Mouse (Mus musculus): ENCODE measurements around the gene Rasgef1c. TPM values are rescaled to one million over a fixed set of nuclear protein-coding genes. Genes with fewer than 3 reads are reported as not detected.
A peak's percentile ranks its signal among the peaks of the same experiment; 100 is the strongest.

The Rasgef1c gene
- polyA plus RNA-seq (2014; fragmentation: Nextera tagmentation; extraction: Ambion mirVana): 4.5 and 4.6 TPM in 2 replicates

DNA sequence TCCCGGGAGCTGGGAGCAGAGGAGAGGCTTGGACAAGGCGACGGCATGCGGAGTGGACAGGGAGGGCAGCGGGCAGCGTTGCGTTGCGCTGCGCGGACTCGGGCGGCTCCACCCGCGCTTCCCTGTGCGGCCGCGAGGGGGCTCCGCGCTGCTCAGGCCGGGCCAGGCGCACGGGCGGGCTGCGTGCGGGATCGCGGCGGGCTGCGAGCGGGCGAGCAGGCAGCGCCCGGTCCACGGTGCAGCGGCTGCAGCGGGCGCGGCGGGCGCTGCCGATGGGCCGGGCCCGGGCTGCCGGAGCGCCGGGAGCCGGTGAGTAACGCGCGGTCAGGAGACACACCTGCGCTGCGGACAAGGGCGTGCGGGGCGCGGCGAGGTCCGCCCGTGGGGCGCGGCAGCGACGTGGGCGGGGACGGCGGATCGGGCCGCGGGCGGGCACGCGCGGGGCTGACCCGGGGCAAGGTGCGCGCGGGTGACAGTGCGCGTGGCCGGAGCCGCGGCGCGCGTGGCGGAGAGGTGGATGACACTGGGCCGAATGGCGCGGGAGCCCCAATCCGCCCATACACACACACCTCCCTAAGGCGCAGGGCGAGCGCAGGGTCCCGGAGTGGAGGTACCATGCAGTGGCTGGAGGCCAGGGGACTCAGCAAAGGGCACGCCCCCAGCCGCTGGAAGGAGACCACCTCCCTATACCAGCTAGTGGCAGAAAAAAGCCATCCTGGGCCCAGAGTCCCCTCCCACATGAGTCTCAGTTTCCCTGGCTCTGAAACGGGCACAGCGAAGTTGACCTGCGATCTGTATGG is at the start of gene Rasgef1c:
Rasgef1c (plus strand) TSS at position 177 of the 800 bp plus-strand sequence.
- H3K4me2 ChIP-seq (replicated peaks; ENCODE audit: low read depth, low read length): peak within 1 kb of the TSS; percentile 100
- H3K4me3 ChIP-seq (ENCODE audit: low read depth, low read length): peak within 1 kb of the TSS; percentile 54
- peaks cover 18% of the 10 kb centered on the region for H3K27me3 ChIP-seq (ENCODE audit: control insufficient read depth, insufficient read depth, low read length)
- DNase-seq (ENCODE audit: low spot score): peak; percentile 88
- no peak within 1 kb of the TSS for H3K27ac ChIP-seq (ENCODE audit: low read depth, low read length)
- peak; percentile 88 for ATAC-seq (ENCODE audit: low FRiP score)
- H3K9ac ChIP-seq (ENCODE audit: low read depth, low read length): peak within 1 kb of the TSS; percentile 58
- no peaks in the 10 kb centered on the region for H3K36me3 ChIP-seq (ENCODE audit: control insufficient read depth, insufficient read depth, low read length)
- 4% methylated on average over 77 of the region's 99 CpGs for WGBS
- peaks cover 5% of the 10 kb centered on the region for H3K4me1 ChIP-seq (replicated peaks; ENCODE audit: control insufficient read depth, insufficient read depth, low read length)
- no peaks in the 10 kb centered on the region for H3K9me3 ChIP-seq (ENCODE audit: control insufficient read depth, low read length)

DNA sequence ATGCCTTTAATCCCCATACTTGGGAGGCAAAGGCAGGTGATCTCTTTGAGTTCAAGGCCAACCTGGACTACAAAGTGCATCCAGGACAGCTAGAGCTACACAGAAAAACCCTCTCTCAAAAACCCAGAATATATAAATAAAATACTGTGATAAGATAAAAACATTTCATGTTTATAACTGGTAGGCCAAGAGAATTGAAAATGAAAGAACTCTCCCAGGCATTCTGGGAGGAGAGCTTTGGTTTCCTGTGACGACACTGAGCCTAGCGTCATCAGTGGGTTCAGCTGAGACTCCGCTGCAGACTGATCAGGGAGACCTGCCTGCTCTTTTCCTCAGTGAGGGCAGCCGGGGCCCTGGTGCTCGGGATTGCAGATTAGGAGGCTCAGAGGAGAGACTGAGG is 46.5 kb upstream of the Rasgef1c start:
- Histone ChIP-seq H3K4me1 (replicated peaks; ENCODE audit: control insufficient read depth, insufficient read depth, low read length) (no peaks in the 10 kb centered on the region), H3K9me3 (ENCODE audit: control insufficient read depth, low read length) (no peaks in the 10 kb centered on the region), H3K4me3 (ENCODE audit: low read depth, low read length) (no peak overlapping the region), H3K36me3 (ENCODE audit: control insufficient read depth, insufficient read depth, low read length) (no peaks in the 10 kb centered on the region), H3K27me3 (ENCODE audit: control insufficient read depth, insufficient read depth, low read length) (no peaks in the 10 kb centered on the region), H3K9ac (ENCODE audit: low read depth, low read length) (no peak overlapping the region), H3K27ac (ENCODE audit: low read depth, low read length) (no peak overlapping the region), H3K4me2 (replicated peaks; ENCODE audit: low read depth, low read length) (no peak overlapping the region)
- ATAC-seq (ENCODE audit: low FRiP score) (no peak), DNase-seq (ENCODE audit: low spot score) (no peak)
- WGBS: 87% methylated on average over 5 of the region's 5 CpGs

DNA sequence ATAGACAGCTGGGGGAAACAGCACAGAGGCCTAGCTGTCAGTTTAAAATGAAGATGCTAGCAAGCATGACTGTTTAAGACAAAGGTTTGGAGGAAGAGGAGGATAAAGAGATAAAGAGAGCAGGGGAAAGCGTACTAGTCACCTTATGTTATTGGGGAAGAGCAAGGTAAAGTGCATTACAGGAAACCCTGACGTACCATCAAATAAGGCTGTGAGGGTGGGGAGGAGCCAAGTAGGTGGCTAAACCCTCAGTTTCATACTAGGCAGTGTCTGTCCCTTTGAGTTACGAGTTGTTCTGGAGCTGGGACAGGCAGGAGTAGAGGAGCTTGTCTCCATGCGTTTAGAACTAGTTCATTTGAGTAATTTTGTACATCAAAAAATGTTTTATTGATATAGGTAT is 40.5 kb upstream of the Rasgef1c start:
- WGBS: 91% methylated on average over 4 of the region's 4 CpGs
- DNase-seq (ENCODE audit: low spot score): no peak
- Histone ChIP-seq H3K27me3 (ENCODE audit: control insufficient read depth, insufficient read depth, low read length) (no peaks in the 10 kb centered on the region), H3K4me2 (replicated peaks; ENCODE audit: low read depth, low read length) (no peak overlapping the region), H3K27ac (ENCODE audit: low read depth, low read length) (no peak overlapping the region), H3K4me1 (replicated peaks; ENCODE audit: control insufficient read depth, insufficient read depth, low read length) (no peaks in the 10 kb centered on the region), H3K36me3 (ENCODE audit: control insufficient read depth, insufficient read depth, low read length) (no peaks in the 10 kb centered on the region), H3K9me3 (ENCODE audit: control insufficient read depth, low read length) (no peaks in the 10 kb centered on the region), H3K9ac (ENCODE audit: low read depth, low read length) (no peak overlapping the region), H3K4me3 (ENCODE audit: low read depth, low read length) (no peak overlapping the region)
- no peak for ATAC-seq (ENCODE audit: low FRiP score)

DNA sequence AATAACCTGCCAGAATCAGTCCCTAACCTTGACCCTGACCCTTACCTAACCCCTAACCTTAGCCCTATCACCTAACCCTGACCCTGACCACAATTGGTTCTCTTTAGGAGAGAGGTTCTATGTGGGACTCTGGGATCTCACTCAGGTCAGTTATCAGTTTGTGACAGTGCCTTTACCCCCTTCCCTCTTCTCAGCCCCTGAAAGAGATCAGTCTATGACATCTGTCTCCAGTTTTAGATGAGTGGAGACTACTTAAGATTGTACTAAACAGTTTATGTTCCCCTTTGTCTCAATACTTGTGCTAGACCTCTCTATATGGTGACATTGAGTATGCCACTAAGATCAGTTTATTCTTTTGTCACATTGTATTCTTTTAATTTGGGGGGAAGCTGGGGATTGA is 37.7 kb upstream of the Rasgef1c start:
- DNase-seq (ENCODE audit: low spot score) (no peak), ATAC-seq (ENCODE audit: low FRiP score) (no peak)
- H3K4me3 ChIP-seq (ENCODE audit: low read depth, low read length): no peak overlapping the region
- H3K9me3 ChIP-seq (ENCODE audit: control insufficient read depth, low read length): no peaks in the 10 kb centered on the region
- no peak overlapping the region for H3K27ac ChIP-seq (ENCODE audit: low read depth, low read length)
- no peak overlapping the region for H3K4me2 ChIP-seq (replicated peaks; ENCODE audit: low read depth, low read length)
- H3K4me1 ChIP-seq (replicated peaks; ENCODE audit: control insufficient read depth, insufficient read depth, low read length): no peaks in the 10 kb centered on the region
- no peaks in the 10 kb centered on the region for H3K27me3 ChIP-seq (ENCODE audit: control insufficient read depth, insufficient read depth, low read length)
- no peaks in the 10 kb centered on the region; the same call in 1 of the 2 replicates for H3K36me3 ChIP-seq (ENCODE audit: control insufficient read depth, insufficient read depth, low read length)
- no peak overlapping the region for H3K9ac ChIP-seq (ENCODE audit: low read depth, low read length)

DNA sequence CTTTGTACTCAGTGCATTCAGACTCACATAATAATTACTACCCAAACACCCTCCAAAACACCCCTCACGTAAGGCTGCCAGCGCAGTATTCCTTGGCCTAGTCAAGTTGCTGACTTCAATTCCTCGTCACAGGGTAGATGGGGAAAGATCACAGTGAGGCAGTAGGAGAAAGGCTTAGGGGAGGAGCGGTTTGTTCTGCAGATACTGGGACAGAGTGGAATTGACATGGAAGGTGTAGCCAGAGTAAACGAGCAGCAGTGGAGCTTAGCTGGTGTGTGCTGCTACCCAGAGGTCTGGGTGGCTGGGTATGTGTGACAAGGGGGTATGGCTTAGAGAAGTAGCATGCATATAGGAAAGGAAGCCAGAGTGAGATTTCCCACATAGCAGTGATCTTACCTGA is 34.3 kb upstream of the Rasgef1c start:
- DNase-seq (ENCODE audit: low spot score): no peak
- H3K27me3 ChIP-seq (ENCODE audit: control insufficient read depth, insufficient read depth, low read length): no peaks in the 10 kb centered on the region
- H3K9ac ChIP-seq (ENCODE audit: low read depth, low read length): no peak overlapping the region
- ATAC-seq (ENCODE audit: low FRiP score): no peak
- no peaks in the 10 kb centered on the region for H3K4me1 ChIP-seq (replicated peaks; ENCODE audit: control insufficient read depth, insufficient read depth, low read length)
- 89% methylated on average over 5 of the region's 5 CpGs for WGBS
- H3K36me3 ChIP-seq (ENCODE audit: control insufficient read depth, insufficient read depth, low read length): no peaks in the 10 kb centered on the region; the same call in 1 of the 2 replicates
- no peak overlapping the region for H3K27ac ChIP-seq (ENCODE audit: low read depth, low read length)
- H3K9me3 ChIP-seq (ENCODE audit: control insufficient read depth, low read length): no peaks in the 10 kb centered on the region
- H3K4me3 ChIP-seq (ENCODE audit: low read depth, low read length): no peak overlapping the region
- H3K4me2 ChIP-seq (replicated peaks; ENCODE audit: low read depth, low read length): no peak overlapping the region

DNA sequence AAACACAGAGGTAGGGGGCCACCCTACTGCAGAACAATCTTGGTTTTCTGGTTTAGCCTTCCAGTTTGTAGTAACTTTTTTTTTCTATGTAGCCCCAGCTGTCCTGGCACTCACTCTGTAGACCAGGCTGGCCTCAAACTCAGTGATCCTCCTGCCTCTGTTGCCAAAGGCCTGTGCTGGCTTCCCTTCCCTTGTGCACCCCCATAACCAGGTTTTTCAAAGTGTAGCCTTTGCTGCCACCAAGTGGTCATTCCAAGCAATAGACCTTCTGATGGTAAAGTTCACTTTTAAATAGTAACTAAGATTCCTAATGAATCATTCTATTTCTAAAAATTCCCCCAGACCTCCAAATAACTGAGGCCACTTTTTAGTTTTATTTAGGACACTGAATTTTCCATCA is 31.9 kb upstream of the Rasgef1c start:
- Histone ChIP-seq H3K27me3 (ENCODE audit: control insufficient read depth, insufficient read depth, low read length) (no peaks in the 10 kb centered on the region), H3K27ac (ENCODE audit: low read depth, low read length) (no peak overlapping the region), H3K4me1 (replicated peaks; ENCODE audit: control insufficient read depth, insufficient read depth, low read length) (no peaks in the 10 kb centered on the region), H3K4me2 (replicated peaks; ENCODE audit: low read depth, low read length) (no peak overlapping the region), H3K9ac (ENCODE audit: low read depth, low read length) (no peak overlapping the region), H3K4me3 (ENCODE audit: low read depth, low read length) (no peak overlapping the region), H3K9me3 (ENCODE audit: control insufficient read depth, low read length) (no peaks in the 10 kb centered on the region), H3K36me3 (ENCODE audit: control insufficient read depth, insufficient read depth, low read length) (no peaks in the 10 kb centered on the region; the same call in 1 of the 2 replicates)
- DNase-seq (ENCODE audit: low spot score) (peak; percentile 69), ATAC-seq (ENCODE audit: low FRiP score) (no peak)

DNA sequence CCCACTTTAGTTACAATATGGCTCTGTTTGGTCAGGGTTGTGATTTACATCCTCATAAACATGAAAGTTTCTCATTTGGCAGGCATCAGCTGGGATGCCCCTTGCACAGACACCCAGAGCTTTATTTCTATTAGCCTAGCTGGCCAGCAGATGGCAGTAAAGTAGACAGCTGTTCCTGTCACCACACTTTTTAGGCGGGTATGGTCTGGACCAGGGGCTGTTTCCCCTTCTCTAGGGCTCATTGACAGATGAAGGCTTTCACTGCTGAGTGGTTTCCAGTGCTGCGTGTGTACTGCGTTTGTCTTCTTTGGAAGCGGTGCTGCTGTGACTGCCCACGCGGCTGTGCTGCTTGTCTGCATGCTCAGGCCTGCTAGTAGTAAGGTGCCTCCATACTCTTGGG is 29.7 kb upstream of the Rasgef1c start:
- Histone ChIP-seq H3K4me1 (replicated peaks; ENCODE audit: control insufficient read depth, insufficient read depth, low read length) (no peaks in the 10 kb centered on the region), H3K9me3 (ENCODE audit: control insufficient read depth, low read length) (no peaks in the 10 kb centered on the region), H3K4me3 (ENCODE audit: low read depth, low read length) (no peak overlapping the region), H3K4me2 (replicated peaks; ENCODE audit: low read depth, low read length) (no peak overlapping the region), H3K9ac (ENCODE audit: low read depth, low read length) (no peak overlapping the region), H3K36me3 (ENCODE audit: control insufficient read depth, insufficient read depth, low read length) (no peaks in the 10 kb centered on the region; the same call in 1 of the 2 replicates), H3K27ac (ENCODE audit: low read depth, low read length) (no peak overlapping the region), H3K27me3 (ENCODE audit: control insufficient read depth, insufficient read depth, low read length) (no peaks in the 10 kb centered on the region)
- DNase-seq (ENCODE audit: low spot score): peak; percentile 71
- WGBS: 59% methylated on average over 6 of the region's 6 CpGs
- ATAC-seq (ENCODE audit: low FRiP score): no peak

DNA sequence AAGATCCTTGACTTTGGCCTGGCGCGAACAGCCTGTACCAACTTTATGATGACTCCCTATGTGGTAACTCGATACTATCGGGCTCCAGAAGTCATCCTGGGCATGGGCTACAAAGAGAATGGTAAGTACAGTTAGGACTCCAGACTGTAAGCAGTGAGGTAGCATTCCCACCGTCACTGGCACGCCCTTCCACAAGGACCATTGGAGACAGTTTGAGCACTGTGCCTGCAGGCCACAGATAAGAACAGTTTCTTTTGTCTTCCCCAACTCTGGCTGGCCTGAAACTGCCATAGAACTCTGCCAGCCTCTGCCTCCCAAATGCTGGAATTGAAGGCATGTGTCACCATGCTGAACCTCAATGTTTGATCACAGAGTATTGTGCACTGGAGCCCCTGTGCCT is 28.9 kb upstream of the Rasgef1c start:
- no peaks in the 10 kb centered on the region for H3K4me1 ChIP-seq (replicated peaks; ENCODE audit: control insufficient read depth, insufficient read depth, low read length)
- DNase-seq (ENCODE audit: low spot score): no peak
- no peaks in the 10 kb centered on the region for H3K9me3 ChIP-seq (ENCODE audit: control insufficient read depth, low read length)
- H3K4me2 ChIP-seq (replicated peaks; ENCODE audit: low read depth, low read length): no peak overlapping the region
- no peak for ATAC-seq (ENCODE audit: low FRiP score)
- no peak overlapping the region for H3K9ac ChIP-seq (ENCODE audit: low read depth, low read length)
- WGBS: 89% methylated on average over 6 of the region's 6 CpGs
- H3K36me3 ChIP-seq (ENCODE audit: control insufficient read depth, insufficient read depth, low read length): no peaks in the 10 kb centered on the region; the same call in 1 of the 2 replicates
- H3K27me3 ChIP-seq (ENCODE audit: control insufficient read depth, insufficient read depth, low read length): no peaks in the 10 kb centered on the region
- H3K27ac ChIP-seq (ENCODE audit: low read depth, low read length): no peak overlapping the region
- H3K4me3 ChIP-seq (ENCODE audit: low read depth, low read length): no peak overlapping the region
